9 mouse cellular contexts compared by ENCODE assay signal in the genomic region with DNA sequence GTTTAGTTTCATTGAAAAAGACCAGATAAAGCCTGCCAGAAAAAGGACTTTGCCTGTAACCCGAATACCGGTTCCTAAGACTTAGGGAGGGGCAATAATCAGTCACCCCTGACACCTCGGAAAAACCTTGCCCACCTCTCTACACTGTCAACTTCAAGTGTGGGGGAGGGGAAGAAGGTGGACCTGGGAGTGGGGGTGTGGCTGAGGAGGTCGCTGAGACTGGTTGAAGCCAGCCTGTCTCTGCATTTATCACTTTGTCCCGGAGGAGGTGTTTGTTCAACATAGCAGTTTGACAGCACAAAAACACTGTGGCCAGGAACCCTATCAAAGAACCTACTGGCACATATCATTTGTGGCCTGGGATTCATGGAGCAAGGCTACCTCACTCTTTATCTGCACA. TPM values are rescaled to one million over a fixed set of nuclear protein-coding genes. Genes with fewer than 3 reads are reported as not detected.
DNase-seq lines count a peak whose midpoint lies in the region; ATAC-seq lines count a peak whose summit lies in the region.
"Had no signal": no experiment of that assay in that cellular context is flagged by ENCODE, and none has a peak within 500 bp of the region (broad histone marks: within the 10 kb centered on the region; RNA-seq: fewer than 3 reads in every experiment).

No protein-coding gene starts in this region.

- H3K4me2 ChIP-seq in hindbrain, embryonic 11.5 days (replicated peaks; ENCODE audit: low read depth, low read length) = no peak overlapping the region
- no peak overlapping the region for H3K4me2 ChIP-seq in liver, embryonic 13.5 days

- H3K27me3 ChIP-seq in heart, embryonic 10.5 days (ENCODE audit: insufficient read depth, poor library complexity, severe bottlenecking) = no peaks in the 10 kb centered on the region
- H3K27me3 ChIP-seq in hindbrain, embryonic 11.5 days (ENCODE audit: control insufficient read depth, insufficient read depth, low read length) = no peaks in the 10 kb centered on the region
- H3K27me3 ChIP-seq in liver, embryonic 13.5 days = no peaks in the 10 kb centered on the region

- H3K27ac ChIP-seq in heart, embryonic 10.5 days = peak overlapping the region; percentile 75
- H3K27ac ChIP-seq in hindbrain, embryonic 11.5 days (ENCODE audit: low read depth, low read length) = no peak overlapping the region
- peak overlapping the region; percentile 58 for H3K27ac ChIP-seq in liver, embryonic 13.5 days

- DNase-seq in heart, embryonic 10.5 days (ENCODE audit: low spot score) = no peak
- DNase-seq in heart, adult 9 months (ENCODE audit: low spot score in 2 of 2) = no peak
- DNase-seq in adipocyte (ENCODE audit: low spot score) = peak; percentile 41
- peak; percentile 34 for DNase-seq in hindbrain, embryonic 11.5 days (ENCODE audit: low spot score)
- no peak for DNase-seq in liver, embryonic 13.5 days
- DNase-seq in cerebellum, adult 8-10 months = no peak
- no peak for DNase-seq in urinary bladder, postnatal 4 days (ENCODE audit: low spot score in 2 of 2)
- DNase-seq in spleen, adult 12 weeks (ENCODE audit: low spot score) = no peak
- DNase-seq: thymus, postnatal 14 days had no signal

- 0% methylated on average over 5 of the region's 5 CpGs for WGBS in heart, embryonic 10.5 days
- under 1% methylated on average over 5 of the region's 5 CpGs for WGBS in hindbrain, embryonic 11.5 days
- 10% methylated on average over 5 of the region's 5 CpGs for WGBS in liver, embryonic 13.5 days (ENCODE audit: insufficient replicate concordance)

- no peaks in the 10 kb centered on the region for H3K9me3 ChIP-seq in heart, embryonic 10.5 days
- H3K9me3 ChIP-seq in hindbrain, embryonic 11.5 days (ENCODE audit: control insufficient read depth, low read length) = no peaks in the 10 kb centered on the region
- no peaks in the 10 kb centered on the region for H3K9me3 ChIP-seq in liver, embryonic 13.5 days (replicated peaks)

- H3K36me3 ChIP-seq in heart, embryonic 10.5 days = no peaks in the 10 kb centered on the region
- no peaks in the 10 kb centered on the region for H3K36me3 ChIP-seq in hindbrain, embryonic 11.5 days (ENCODE audit: control insufficient read depth, insufficient read depth, low read length)
- H3K36me3 ChIP-seq in liver, embryonic 13.5 days = peaks cover 39% of the 10 kb centered on the region

- H3K9ac ChIP-seq in hindbrain, embryonic 11.5 days (ENCODE audit: low read depth, low read length) = no peak overlapping the region
- H3K9ac ChIP-seq in liver, embryonic 13.5 days = no peak overlapping the region

- H3K4me3 ChIP-seq in heart, embryonic 10.5 days = peak overlapping the region; percentile 22; the same call in 1 of the 2 replicates
- H3K4me3 ChIP-seq in hindbrain, embryonic 11.5 days (ENCODE audit: low read depth, low read length) = no peak overlapping the region
- no peak overlapping the region for H3K4me3 ChIP-seq in liver, embryonic 13.5 days (replicated peaks)

- no peak for ATAC-seq in hindbrain, embryonic 11.5 days (ENCODE audit: low FRiP score)
- ATAC-seq in liver, embryonic 13.5 days (ENCODE audit: low read depth) = 0 out of 2 replicates have a peak, but pooled peaks have one; percentile 9

- peaks cover 88% of the 10 kb centered on the region for H3K4me1 ChIP-seq in heart, embryonic 10.5 days
- peaks cover 17% of the 10 kb centered on the region; the same call in 1 of the 2 replicates for H3K4me1 ChIP-seq in hindbrain, embryonic 11.5 days (replicated peaks; ENCODE audit: control insufficient read depth, insufficient read depth, low read length)
- H3K4me1 ChIP-seq in liver, embryonic 13.5 days (replicated peaks) = peaks cover 61% of the 10 kb centered on the region

RNA-seq across cellular contexts. Expression of a gene that starts 19.2 kb away (rescaled TPM):
- polyA plus RNA-seq in heart, embryonic 10.5 days (2016; fragmentation: Nextera tagmentation; extraction: Ambion mirVana) = 22.8 and 25.1 TPM in 2 replicates
- polyA plus RNA-seq in hindbrain, embryonic 11.5 days (2014; fragmentation: Nextera tagmentation; extraction: Ambion mirVana) = 57.7 and 58.8 TPM in 2 replicates
- polyA plus RNA-seq in liver, embryonic 13.5 days (2015; fragmentation: Nextera tagmentation; extraction: Ambion mirVana) = 10.1 and 14.1 TPM in 2 replicates

Comparison
In these comparisons a context has a peak if more than half of its experiments do, and no peak if none do; other contexts are left out.
1. DNase-seq: peak in adipocyte (single experiment) and hindbrain, embryonic 11.5 days (single experiment); none in heart, embryonic 10.5 days (single experiment), heart, adult 9 months (0 of 2), liver, embryonic 13.5 days (single experiment), cerebellum, adult 8-10 months (single experiment), urinary bladder, postnatal 4 days (0 of 2) and spleen, adult 12 weeks (single experiment).